Mouse (Mus musculus) testis, postnatal 10 days (tissue): ENCODE measurements at regions not wholly inside any gene's neighbourhood (a gene's known extent, or its start where the extent isn't known, plus 50 kb on each side); places are given as distances from the start of the nearest gene placed in this dataset.

Experiments used
- DNase-seq: peaks from one replicate; pipeline ENCODE4 v3.0.0; 2021; ENCODE audit warnings: low spot score

- DNase-seq = no peak
Observed at GRCm38 (mm10) chr6:51335314-51335713, 97.2 kb upstream of the Nfe2l3 start.

GRCm38 (mm10) chr6:51339301-51339700 is 93.2 kb upstream of the Nfe2l3 start:
- DNase-seq = no peak

GRCm38 (mm10) chr6:51347721-51348120 is 84.7 kb upstream of the Nfe2l3 start:
- DNase-seq = no peak

- DNase-seq = no peak
Observed at GRCm38 (mm10) chr6:51349771-51350170, 82.7 kb upstream of the Nfe2l3 start.

- no peak for DNase-seq
Observed at GRCm38 (mm10) chr6:51355041-51355440, 77.4 kb upstream of the Nfe2l3 start.

GRCm38 (mm10) chr6:51361611-51362180 is 70.8 kb upstream of the Nfe2l3 start:
- no peak for DNase-seq

GRCm38 (mm10) chr6:51362475-51363226 is 69.8 kb upstream of the Nfe2l3 start:
- DNase-seq = peak; percentile 95

- DNase-seq = no peak
Observed at GRCm38 (mm10) chr6:51364776-51365175, 67.7 kb upstream of the Nfe2l3 start.

GRCm38 (mm10) chr6:51369771-51370170 is 62.7 kb upstream of the Nfe2l3 start:
- DNase-seq = no peak

- DNase-seq = no peak
Observed at GRCm38 (mm10) chr6:51372357-51372756, 60.1 kb upstream of the Nfe2l3 start.

GRCm38 (mm10) chr6:51378436-51378835 is 54.0 kb upstream of the Nfe2l3 start:
- DNase-seq = no peak

GRCm38 (mm10) chr6:51379074-51379473 is 53.4 kb upstream of the Nfe2l3 start:
- no peak for DNase-seq

- peak; percentile 71 for DNase-seq
Observed at GRCm38 (mm10) chr6:51379560-51380274, 52.8 kb upstream of the Nfe2l3 start.

GRCm38 (mm10) chr6:51380275-51380575 is 52.2 kb upstream of the Nfe2l3 start:
- no peak for DNase-seq

GRCm38 (mm10) chr6:51381465-51381864 is 51.0 kb upstream of the Nfe2l3 start:
- no peak for DNase-seq
